Mouse (Mus musculus): ENCODE measurements around the gene Gm49721. TPM values are rescaled to one million over a fixed set of nuclear protein-coding genes. Genes with fewer than 3 reads are reported as not detected.
"Not testable (repeated sequence)": the region's sequence is repeated elsewhere in the genome, so short reads cannot be mapped to it uniquely, and the experiment has no call there.

Gene Gm49721
- polyA plus RNA-seq, 1 experiment: 1.5 TPM

- not testable (repeated sequence) for H3K27ac ChIP-seq (ENCODE audit: insufficient read depth, low read length); H3K4me1 ChIP-seq (ENCODE audit: control insufficient read depth, insufficient read depth, low read length); H3K4me3 ChIP-seq (ENCODE audit: insufficient read depth, low read length)
These were observed 30.7 kb downstream of the Gm49721 start for GRCm38 (mm10) chr17:7009440-7009839.

GRCm38 (mm10) chr17:7009901-7010300 lies 31.2 kb downstream of the Gm49721 start:
- not testable (repeated sequence) for H3K27ac ChIP-seq (ENCODE audit: insufficient read depth, low read length); H3K4me3 ChIP-seq (ENCODE audit: insufficient read depth, low read length)

GRCm38 (mm10) chr17:7014190-7014589 lies 35.5 kb downstream of the Gm49721 start:
- H3K27ac ChIP-seq (ENCODE audit: insufficient read depth, low read length); H3K4me1 ChIP-seq (ENCODE audit: control insufficient read depth, insufficient read depth, low read length); H3K4me3 ChIP-seq (ENCODE audit: insufficient read depth, low read length): not testable (repeated sequence)

More at GRCm38 (mm10) chr17:7009901-7010300, 31.2 kb downstream of the Gm49721 start:
- not testable (repeated sequence) for H3K4me1 ChIP-seq (ENCODE audit: control insufficient read depth, insufficient read depth, low read length)

- not testable (repeated sequence) for H3K4me1 ChIP-seq (ENCODE audit: control insufficient read depth, insufficient read depth, low read length); H3K27ac ChIP-seq (ENCODE audit: insufficient read depth, low read length)
- peak within 1 kb of the TSS; percentile 37; the same call in 1 of the 2 replicates for H3K4me3 ChIP-seq (ENCODE audit: insufficient read depth, low read length)
These were observed 46.6 kb downstream of the Gm49721 start, which contains the start of gene Gm1604a for GRCm38 (mm10) chr17:7025257-7025656. Gm1604a (plus strand) TSS chr17:7025568.

GRCm38 (mm10) chr17:7025764-7026346 lies 47.2 kb downstream of the Gm49721 start:
- not testable (repeated sequence) for H3K4me1 ChIP-seq (ENCODE audit: control insufficient read depth, insufficient read depth, low read length); H3K27ac ChIP-seq (ENCODE audit: insufficient read depth, low read length)
- H3K4me3 ChIP-seq (ENCODE audit: insufficient read depth, low read length): peak overlapping the region; percentile 37; the same call in 1 of the 2 replicates

- not testable (repeated sequence) for H3K4me3 ChIP-seq (ENCODE audit: insufficient read depth, low read length); H3K27ac ChIP-seq (ENCODE audit: insufficient read depth, low read length); H3K4me1 ChIP-seq (ENCODE audit: control insufficient read depth, insufficient read depth, low read length)
These were observed 51.5 kb downstream of the Gm49721 start for GRCm38 (mm10) chr17:7030204-7030603.

GRCm38 (mm10) chr17:7030622-7031174 lies 52.0 kb downstream of the Gm49721 start:
- H3K27ac ChIP-seq (ENCODE audit: insufficient read depth, low read length): not testable (repeated sequence)

GRCm38 (mm10) chr17:7033192-7034166 lies 54.8 kb downstream of the Gm49721 start:
- H3K4me3 ChIP-seq (ENCODE audit: insufficient read depth, low read length); H3K27ac ChIP-seq (ENCODE audit: insufficient read depth, low read length); H3K4me1 ChIP-seq (ENCODE audit: control insufficient read depth, insufficient read depth, low read length): not testable (repeated sequence)

More at GRCm38 (mm10) chr17:7030622-7031174, 52.0 kb downstream of the Gm49721 start:
- not testable (repeated sequence) for H3K4me1 ChIP-seq (ENCODE audit: control insufficient read depth, insufficient read depth, low read length); H3K4me3 ChIP-seq (ENCODE audit: insufficient read depth, low read length)

- H3K4me1 ChIP-seq (ENCODE audit: control insufficient read depth, insufficient read depth, low read length); H3K27ac ChIP-seq (ENCODE audit: insufficient read depth, low read length): not testable (repeated sequence)
These were observed 90.4 kb downstream of the Gm49721 start for GRCm38 (mm10) chr17:7068997-7069539.

GRCm38 (mm10) chr17:7069561-7070240 lies 91.0 kb downstream of the Gm49721 start:
- not testable (repeated sequence) for H3K4me1 ChIP-seq (ENCODE audit: control insufficient read depth, insufficient read depth, low read length); H3K4me3 ChIP-seq (ENCODE audit: insufficient read depth, low read length); H3K27ac ChIP-seq (ENCODE audit: insufficient read depth, low read length)

More at GRCm38 (mm10) chr17:7068997-7069539, 90.4 kb downstream of the Gm49721 start:
- not testable (repeated sequence) for H3K4me3 ChIP-seq (ENCODE audit: insufficient read depth, low read length)

All from cortical plate, adult 2 months (tissue).